Mouse (Mus musculus): Measurements from ENCODE around the gene Stard13.

- TF ChIP-seq CTCF (IDR thresholded peaks at IDR 0.05; ENCODE audit: low read depth, low read length): no peak
- no peak for TF ChIP-seq POLR2A (IDR thresholded peaks at IDR 0.05; ENCODE audit: borderline replicate concordance, low read depth, low read length)
These were observed 84.1 kb downstream of the Stard13 start for GRCm38 (mm10) chr5:151149509-151149908.
